Mouse (Mus musculus): ENCODE results near the gene Stx19.

Gene Stx19

DNA sequence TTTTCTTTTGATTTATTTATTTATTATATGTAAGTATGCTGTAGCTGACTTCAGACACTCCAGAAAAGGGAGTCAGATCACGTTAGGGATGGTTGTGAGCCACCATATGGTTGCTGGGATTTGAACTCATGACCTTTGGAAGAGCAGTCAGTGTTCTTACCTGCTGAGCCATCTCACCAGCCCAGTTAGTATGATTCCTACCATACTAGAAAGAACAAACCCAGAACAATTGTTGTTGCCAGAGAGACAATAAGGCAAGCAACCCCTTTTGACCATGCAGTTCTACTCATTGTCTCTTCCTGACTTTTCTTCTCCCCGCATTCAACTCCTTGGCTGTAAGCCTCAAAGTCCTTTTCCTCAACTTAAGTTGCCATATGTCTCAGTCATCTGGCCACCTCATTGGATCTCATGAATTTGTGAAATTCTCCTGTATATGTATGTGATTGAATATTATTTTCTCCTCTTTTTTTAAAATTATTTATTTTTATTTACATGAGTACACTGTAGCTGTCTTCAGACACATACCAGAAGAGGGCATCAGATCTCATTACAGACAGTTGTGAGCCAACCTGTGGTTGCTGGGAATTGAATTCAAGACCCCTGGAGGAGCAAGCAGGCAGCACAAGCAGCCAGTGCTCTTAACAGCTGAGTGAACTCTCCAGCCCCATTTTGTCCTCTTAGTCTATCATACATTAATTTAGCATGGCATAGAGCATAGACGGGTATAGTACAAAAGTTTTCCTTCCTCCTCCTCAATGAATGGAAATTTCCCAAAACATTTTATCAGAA, 38.2 kb downstream of the Stx19 start:
- DNase-seq (ENCODE audit: low spot score), result no peak

DNA sequence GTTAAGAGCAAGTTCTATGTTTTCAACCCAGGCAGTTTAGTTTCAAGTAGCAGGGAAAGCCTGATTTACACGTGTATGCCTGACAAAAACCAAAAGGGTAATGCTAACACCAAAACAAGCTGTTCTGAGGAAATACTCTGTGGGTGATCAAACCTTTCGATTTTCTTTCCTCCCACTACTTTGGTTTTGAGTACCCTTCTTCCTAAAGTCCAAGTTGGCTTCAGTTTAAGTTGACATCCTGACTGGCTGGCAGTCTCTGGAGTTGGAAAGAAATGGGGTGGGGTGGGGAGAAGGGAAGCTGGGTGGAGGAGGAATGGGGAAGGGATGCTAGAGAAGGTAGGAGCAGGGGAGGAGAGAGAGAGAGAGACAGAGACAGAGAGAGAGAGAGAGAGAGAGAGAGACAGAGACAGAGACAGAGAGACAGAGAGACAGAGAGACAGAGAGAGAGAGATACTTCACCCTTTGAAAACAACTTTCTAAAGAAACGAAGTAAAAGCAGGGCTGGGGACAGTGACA, 39.2 kb downstream of the Stx19 start:
- DNase-seq (ENCODE audit: low spot score), result no peak

DNA sequence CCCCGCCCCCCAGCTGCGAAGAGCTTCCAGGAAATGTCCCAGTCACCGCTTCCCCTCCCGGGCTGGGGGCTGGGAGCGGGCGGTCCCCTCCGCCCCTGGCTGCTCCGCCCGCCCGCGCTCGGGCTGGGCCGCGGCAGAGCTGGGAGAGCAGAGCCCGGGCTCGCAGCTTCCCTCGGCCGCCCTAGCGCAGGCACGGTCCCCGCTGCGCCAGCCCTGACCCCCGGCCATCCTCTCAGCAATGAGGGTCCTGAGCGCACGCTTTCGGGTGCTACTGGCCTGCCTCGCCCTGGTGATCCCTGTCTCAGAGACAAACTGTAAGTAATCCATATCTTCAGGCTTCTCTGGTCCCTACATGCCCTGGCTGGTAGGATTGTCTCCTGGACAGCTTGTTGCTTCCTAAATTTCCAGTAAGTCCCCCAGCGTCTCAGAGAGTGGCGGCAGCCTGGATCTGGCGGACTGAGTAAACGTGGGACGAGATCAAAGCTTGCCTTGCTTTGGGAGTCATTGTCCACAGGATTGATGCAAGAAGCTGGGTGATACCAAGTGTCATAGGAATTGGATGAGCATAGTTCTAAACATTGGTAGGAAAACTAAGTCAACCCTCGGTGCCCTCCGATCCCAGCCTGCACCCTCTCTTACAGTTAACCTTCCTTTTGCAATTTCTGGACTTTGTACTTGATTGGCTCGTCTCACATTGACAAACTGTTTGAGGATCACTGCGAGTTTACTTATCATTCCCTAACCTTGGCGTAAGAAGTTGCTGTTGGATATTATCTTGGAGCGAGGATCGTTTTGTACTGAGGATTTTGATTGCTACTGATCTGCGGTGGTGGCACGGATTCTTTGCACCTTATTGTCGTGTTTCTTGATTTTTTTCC, 40.0 kb downstream of the Stx19 start, which contains the start of gene Pros1:
Gene Pros1 (plus strand): TSS at position 117 of the 878 bp plus-strand sequence.
- DNase-seq (ENCODE audit: low spot score), result no peak

DNA sequence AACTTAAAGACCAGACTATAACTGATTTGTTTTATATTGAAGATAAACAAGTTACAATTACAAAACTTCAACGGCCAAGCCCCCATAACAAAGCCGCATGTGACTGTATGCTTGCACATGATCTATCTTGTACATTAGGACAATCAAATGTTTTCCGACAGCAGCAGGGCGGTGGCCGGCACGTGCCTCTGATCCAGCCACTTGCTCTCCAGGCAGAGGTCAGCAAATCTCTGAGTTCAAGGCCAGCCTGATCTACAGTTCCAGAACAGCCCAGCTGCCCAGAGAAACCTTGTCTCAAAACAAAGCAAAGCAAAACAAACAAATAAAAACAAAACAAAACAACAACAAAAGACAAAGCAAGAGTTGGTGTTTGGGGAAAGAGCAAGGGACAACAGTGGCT, 40.9 kb downstream of the Stx19 start:
- no peak for DNase-seq (ENCODE audit: low spot score)

DNA sequence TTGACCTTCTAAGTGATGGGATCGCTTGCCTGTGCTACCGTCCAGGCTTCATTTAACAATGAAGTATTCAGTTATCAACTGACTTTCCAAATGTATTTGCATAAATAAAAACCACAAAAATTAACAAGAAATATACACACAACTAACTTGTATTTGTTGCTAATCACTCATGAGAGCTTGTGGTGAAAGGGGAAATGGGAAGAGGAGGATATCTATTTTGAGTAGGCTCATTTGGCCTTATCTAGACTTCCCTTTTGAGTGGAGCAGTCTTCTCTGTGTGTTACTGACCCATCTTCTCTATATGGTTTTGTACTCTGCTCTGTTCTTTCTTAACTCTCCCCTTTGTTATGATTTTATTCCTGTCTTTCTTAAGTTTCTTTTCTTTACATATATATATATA, 41.8 kb downstream of the Stx19 start:
- DNase-seq (ENCODE audit: low spot score), result no peak

DNA sequence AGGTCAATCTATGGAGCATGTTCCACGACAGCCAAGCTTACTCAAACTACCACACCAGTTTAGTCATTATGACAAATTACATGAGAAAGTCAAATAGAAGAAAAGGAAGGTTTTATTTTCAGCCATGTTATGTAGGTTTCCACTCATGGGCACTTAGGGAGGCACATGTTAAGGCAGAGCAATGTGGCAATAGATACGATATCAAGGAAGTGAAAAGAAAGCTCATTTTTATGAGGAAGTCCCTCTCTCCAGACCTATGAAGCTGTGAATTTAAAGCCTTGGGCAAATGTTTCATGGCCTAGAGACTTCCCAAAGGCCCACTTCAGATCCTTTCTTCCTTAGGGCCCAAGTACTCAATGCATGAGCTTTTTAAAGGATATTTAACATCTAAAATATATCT, 43.0 kb downstream of the Stx19 start:
- no peak for DNase-seq (ENCODE audit: low spot score)

DNA sequence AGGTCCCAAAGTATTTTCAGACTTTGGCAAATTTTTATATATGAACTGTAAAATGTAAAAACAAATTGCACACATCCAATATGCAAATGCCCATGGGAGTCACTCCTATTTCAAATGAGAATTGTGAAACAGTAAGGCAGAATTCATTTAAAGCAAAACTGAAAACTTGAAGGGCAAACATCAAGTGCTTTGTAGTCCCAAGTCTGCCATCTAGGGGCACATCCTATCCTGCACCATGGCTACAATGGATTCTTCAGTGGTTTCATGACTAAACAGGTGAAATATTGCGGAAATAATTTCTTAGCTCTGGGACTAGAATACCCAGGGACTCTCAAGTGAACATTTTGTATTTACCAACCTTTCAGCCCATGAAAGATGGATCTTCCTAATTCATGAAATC, 43.5 kb downstream of the Stx19 start:
- DNase-seq (ENCODE audit: low spot score), result no peak

DNA sequence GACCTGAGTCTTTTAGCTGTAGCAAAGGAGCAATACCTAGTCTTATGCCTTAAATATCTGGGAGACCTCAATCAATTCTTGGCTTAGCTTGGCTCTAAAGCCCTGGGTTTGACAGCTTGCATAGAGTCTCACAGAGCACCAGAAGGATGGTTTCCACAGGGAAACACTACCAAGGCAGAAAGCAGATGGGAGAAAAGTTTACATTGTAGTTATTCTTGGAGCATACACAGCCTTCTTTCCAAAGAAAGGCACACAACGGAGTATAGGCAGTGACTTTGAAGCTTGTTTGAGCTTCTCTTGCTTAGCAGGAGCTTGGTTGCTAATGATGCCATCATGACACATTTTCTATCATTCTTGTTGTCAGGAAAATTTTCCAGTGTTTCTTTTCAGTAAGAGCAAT, 45.7 kb downstream of the Stx19 start:
- DNase-seq (ENCODE audit: low spot score), result no peak

DNA sequence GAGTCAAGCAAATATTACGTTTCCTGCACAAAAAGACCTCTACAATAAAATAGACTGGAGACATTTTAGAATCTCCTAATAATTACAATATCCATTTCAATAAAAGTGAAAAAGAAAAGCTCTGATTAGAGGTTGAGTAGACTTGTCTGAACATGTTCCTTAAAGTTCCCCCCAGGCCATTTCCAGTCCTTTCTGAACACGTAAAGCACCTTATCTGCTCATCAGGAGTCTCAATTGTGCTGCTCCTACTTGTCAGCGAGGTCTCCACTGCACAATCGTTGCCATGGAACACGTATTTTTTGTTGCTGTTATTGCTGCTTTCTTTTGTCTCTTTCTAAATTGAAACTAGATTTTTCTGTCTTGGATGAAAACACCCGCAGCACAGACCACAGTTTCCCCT, 47.0 kb downstream of the Stx19 start:
- DNase-seq (ENCODE audit: low spot score), result no peak

DNA sequence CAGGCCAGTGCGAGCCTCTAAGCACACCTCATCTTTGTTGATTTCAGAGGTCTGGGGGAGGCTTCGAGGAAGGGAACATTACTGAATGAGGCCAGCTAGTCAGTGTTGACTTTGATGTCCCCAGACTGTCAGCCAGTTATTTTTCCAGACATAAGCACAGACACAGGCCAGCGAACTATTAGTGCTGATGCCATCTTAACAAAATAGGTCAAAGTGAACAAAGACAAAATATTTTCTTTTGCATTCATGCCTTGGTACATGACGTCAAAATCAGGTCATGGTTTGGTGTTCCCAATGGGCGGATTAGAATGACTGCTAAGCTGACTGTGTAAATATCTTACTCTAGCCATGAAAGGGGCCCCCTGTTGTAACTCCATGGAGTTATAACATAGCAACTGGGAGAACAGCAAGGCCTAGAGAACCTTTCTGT, 58.2 kb downstream of the Stx19 start:
- no peak for DNase-seq (ENCODE audit: low spot score)

DNA sequence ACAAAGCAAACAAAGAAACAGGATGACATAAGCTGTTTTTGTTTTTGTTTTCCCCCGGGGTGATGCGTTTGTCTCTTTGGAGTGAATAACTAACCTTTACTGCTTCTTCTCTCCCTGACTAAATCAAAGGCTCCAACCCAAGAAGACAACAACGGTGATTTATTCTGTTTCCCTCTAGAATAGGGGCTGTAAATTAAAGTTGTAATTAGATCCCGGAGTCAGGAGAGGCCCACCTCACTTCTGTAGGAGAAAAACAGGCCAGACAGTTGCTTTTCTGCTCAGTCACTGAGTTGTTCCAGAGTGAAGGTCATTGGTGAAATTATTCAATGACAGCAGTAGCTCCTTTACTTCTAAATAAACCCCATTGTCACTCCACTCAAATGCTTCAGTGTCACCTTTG, 58.7 kb downstream of the Stx19 start:
- no peak for DNase-seq (ENCODE audit: low spot score)
